Mouse (Mus musculus) intestine, embryonic 14.5 days (tissue): ENCODE measurements around the gene Cct8. TPM values are rescaled to one million over a fixed set of nuclear protein-coding genes. Genes with fewer than 3 reads are reported as not detected.

Experiments
- ATAC-seq: fragments of 200-750 bp; cut with Nextera tagmentation; replicated peaks from 2 replicates; pipeline ENCODE4 v1.8.0; 2017; ENCODE audit warnings: low read depth, moderate number of reproducible peaks, moderate TSS enrichment, moderate library complexity; ENCODE audit not compliant: low FRiP score, low TSS enrichment
- DNase-seq: peaks from one replicate; pipeline ENCODE4 v3.0.0-alpha.2; 2018; ENCODE audit warnings: low spot score
- H3K27ac ChIP-seq: fragments of 300-500 bp; sonication (generic); 2 replicates; pipeline ENCODE4 v1.5.1; 2014; ENCODE audit warnings: low read depth, mild to moderate bottlenecking, control low read depth
- H3K27me3 ChIP-seq: fragments of 300-500 bp; sonication (generic); replicated peaks from 2 replicates; pipeline ENCODE4 v1.6.1; 2014; ENCODE audit warnings: low read length, control low read depth; ENCODE audit not compliant: control insufficient read depth, insufficient read depth
- H3K36me3 ChIP-seq: fragments of 300-500 bp; sonication (generic); 2 replicates; pipeline ENCODE4 v1.6.1; 2014; ENCODE audit warnings: low read length, control low read depth; ENCODE audit not compliant: control insufficient read depth, insufficient read depth
- H3K4me1 ChIP-seq: fragments of 300-500 bp; sonication (generic); replicated peaks from 2 replicates; pipeline ENCODE4 v1.6.1; 2014; ENCODE audit warnings: low read length, control low read depth, mixed read lengths; ENCODE audit not compliant: control insufficient read depth, insufficient read depth
- H3K4me2 ChIP-seq: fragments of 300-500 bp; sonication (generic); 2 replicates; pipeline ENCODE4 v1.6.1; 2014; ENCODE audit warnings: low read length
- H3K4me3 ChIP-seq: fragments of 300-500 bp; sonication (generic); 2 replicates; pipeline ENCODE4 v1.5.1; 2014; ENCODE audit warnings: low read depth, low read length, control low read depth, mixed read lengths
- H3K9ac ChIP-seq: fragments of 300-500 bp; sonication (generic); 2 replicates; pipeline ENCODE4 v1.6.1; 2014; ENCODE audit warnings: mild to moderate bottlenecking, low read length
- H3K9me3 ChIP-seq: fragments of 300-500 bp; sonication (generic); 2 replicates; pipeline ENCODE4 v1.6.1; 2016; ENCODE audit warnings: low read length, control low read depth; ENCODE audit not compliant: control insufficient read depth
- WGBS: fragments of 180-500 bp; shearing (Covaris S2); extraction: QIAGEN DNeasy Blood & Tissue Kit; methylation state at CpG from one replicate; pipeline ENCODE4 v1.1.7; 2014; 5-methylcytosine and 5-hydroxymethylcytosine counted together
- polyA plus RNA-seq: library from polyadenylated mRNA; unstranded; fragments of >200 nt; fragmentation: Nextera tagmentation; extraction: Ambion mirVana; gene quantifications from 2 replicates; pipeline ENCODE4 v1.2.1, GENCODE M21; 2014

Gene Cct8
- polyA plus RNA-seq, 1 experiment from 2014 or later: 458 TPM

GRCm38 (mm10) chr16:87455180-87455611 is 40.5 kb downstream of the Cct8 start:
- Histone ChIP-seq H3K9me3 (no peaks in the 10 kb centered on the region), H3K4me1 (peaks cover 8% of the 10 kb centered on the region), H3K4me3 (peak overlapping the region; percentile 95), H3K27me3 (no peaks in the 10 kb centered on the region), H3K36me3 (peaks cover 15% of the 10 kb centered on the region), H3K4me2 (peak overlapping the region; percentile 78), H3K27ac (peak overlapping the region; percentile 59; the same call in 1 of the 2 replicates), H3K9ac (peak overlapping the region; percentile 78)
- ATAC-seq (peak; percentile 66), DNase-seq (peak; percentile 77)
- WGBS: under 1% methylated on average over 38 of the region's 38 CpGs

GRCm38 (mm10) chr16:87454419-87455179 is 41.1 kb downstream of the Cct8 start, which contains the start of gene Usp16:
TSS of gene Usp16 (plus strand) at chr16:87454703.
- H3K27me3 ChIP-seq: no peaks in the 10 kb centered on the region
- H3K4me3 ChIP-seq: peak within 1 kb of the TSS; percentile 95
- H3K27ac ChIP-seq: peak within 1 kb of the TSS; percentile 69
- H3K36me3 ChIP-seq: peaks cover 9% of the 10 kb centered on the region
- DNase-seq: peak; percentile 95
- H3K9me3 ChIP-seq: no peaks in the 10 kb centered on the region
- 12% methylated on average over 42 of the region's 45 CpGs for WGBS
- peak within 1 kb of the TSS; percentile 78 for H3K4me2 ChIP-seq
- H3K4me1 ChIP-seq: peaks cover 8% of the 10 kb centered on the region
- peak; percentile 99 for ATAC-seq
- peak within 1 kb of the TSS; percentile 78 for H3K9ac ChIP-seq

- Histone ChIP-seq H3K27ac (no peak overlapping the region), H3K36me3 (peaks cover under 1% of the 10 kb centered on the region; the same call in 1 of the 2 replicates), H3K4me1 (peaks cover 8% of the 10 kb centered on the region), H3K9ac (no peak overlapping the region), H3K4me3 (no peak overlapping the region), H3K27me3 (no peaks in the 10 kb centered on the region), H3K9me3 (no peaks in the 10 kb centered on the region), H3K4me2 (no peak overlapping the region)
- 83% methylated on average over 2 of the region's 2 CpGs for WGBS
- DNase-seq (no peak), ATAC-seq (no peak)
Measured at GRCm38 (mm10) chr16:87453226-87453625, 42.4 kb downstream of the Cct8 start.

- Histone ChIP-seq H3K27ac (no peak overlapping the region), H3K4me1 (peaks cover 7% of the 10 kb centered on the region; the same call in 1 of the 2 replicates), H3K36me3 (no peaks in the 10 kb centered on the region), H3K27me3 (no peaks in the 10 kb centered on the region), H3K9me3 (no peaks in the 10 kb centered on the region), H3K9ac (no peak overlapping the region), H3K4me2 (no peak overlapping the region), H3K4me3 (no peak overlapping the region)
- ATAC-seq (no peak), DNase-seq (no peak)
- 93% methylated on average over 3 of the region's 3 CpGs for WGBS
Measured at GRCm38 (mm10) chr16:87445528-87445927, 50.1 kb downstream of the Cct8 start.

- H3K4me1 ChIP-seq: peaks cover 7% of the 10 kb centered on the region; the same call in 1 of the 2 replicates
- no peak overlapping the region for H3K4me3 ChIP-seq
- no peaks in the 10 kb centered on the region for H3K27me3 ChIP-seq
- no peak overlapping the region for H3K4me2 ChIP-seq
- ATAC-seq: no peak
- no peak for DNase-seq
- H3K27ac ChIP-seq: no peak overlapping the region
- H3K9ac ChIP-seq: no peak overlapping the region
- no peaks in the 10 kb centered on the region for H3K36me3 ChIP-seq
- no peaks in the 10 kb centered on the region for H3K9me3 ChIP-seq
Measured at GRCm38 (mm10) chr16:87445110-87445509, 50.6 kb downstream of the Cct8 start.

GRCm38 (mm10) chr16:87444071-87444470 is 51.6 kb downstream of the Cct8 start:
- Histone ChIP-seq H3K27me3 (no peaks in the 10 kb centered on the region), H3K4me2 (no peak overlapping the region), H3K36me3 (no peaks in the 10 kb centered on the region), H3K9me3 (no peaks in the 10 kb centered on the region), H3K27ac (no peak overlapping the region), H3K9ac (no peak overlapping the region), H3K4me1 (peaks cover 10% of the 10 kb centered on the region), H3K4me3 (no peak overlapping the region)
- ATAC-seq (no peak), DNase-seq (no peak)
- WGBS: 38% methylated on average over 1 of the region's 1 CpGs

GRCm38 (mm10) chr16:87443245-87443644 is 52.4 kb downstream of the Cct8 start:
- H3K4me2 ChIP-seq: no peak overlapping the region
- no peak overlapping the region for H3K4me3 ChIP-seq
- ATAC-seq: peak; percentile 50
- H3K27me3 ChIP-seq: no peaks in the 10 kb centered on the region
- no peak overlapping the region for H3K27ac ChIP-seq
- no peaks in the 10 kb centered on the region for H3K9me3 ChIP-seq
- H3K36me3 ChIP-seq: no peaks in the 10 kb centered on the region
- peaks cover 10% of the 10 kb centered on the region for H3K4me1 ChIP-seq
- H3K9ac ChIP-seq: no peak overlapping the region
- DNase-seq: no peak

GRCm38 (mm10) chr16:87442291-87442690 is 53.4 kb downstream of the Cct8 start:
- 47% methylated on average over 5 of the region's 5 CpGs for WGBS
- Histone ChIP-seq H3K4me1 (peaks cover 10% of the 10 kb centered on the region), H3K4me2 (no peak overlapping the region), H3K9ac (no peak overlapping the region), H3K27ac (no peak overlapping the region), H3K36me3 (no peaks in the 10 kb centered on the region), H3K27me3 (no peaks in the 10 kb centered on the region), H3K9me3 (no peaks in the 10 kb centered on the region), H3K4me3 (no peak overlapping the region)
- DNase-seq (no peak), ATAC-seq (no peak)

GRCm38 (mm10) chr16:87441089-87441488 is 54.6 kb downstream of the Cct8 start:
- 21% methylated on average over 9 of the region's 9 CpGs for WGBS
- peak overlapping the region; percentile 89 for H3K4me2 ChIP-seq
- no peaks in the 10 kb centered on the region for H3K9me3 ChIP-seq
- ATAC-seq (no peak), DNase-seq (no peak)
- 0 out of 2 replicates have a peak, but pooled peaks cover 5% of the 10 kb centered on the region for H3K36me3 ChIP-seq
- H3K4me1 ChIP-seq: peaks cover 10% of the 10 kb centered on the region
- peak overlapping the region; percentile 82 for H3K9ac ChIP-seq
- no peaks in the 10 kb centered on the region for H3K27me3 ChIP-seq
- no peak overlapping the region; the same call in 1 of the 2 replicates for H3K27ac ChIP-seq
- H3K4me3 ChIP-seq: peak overlapping the region; percentile 92
